ENCODE assay signal across 34 mouse cellular contexts in the genomic region with DNA sequence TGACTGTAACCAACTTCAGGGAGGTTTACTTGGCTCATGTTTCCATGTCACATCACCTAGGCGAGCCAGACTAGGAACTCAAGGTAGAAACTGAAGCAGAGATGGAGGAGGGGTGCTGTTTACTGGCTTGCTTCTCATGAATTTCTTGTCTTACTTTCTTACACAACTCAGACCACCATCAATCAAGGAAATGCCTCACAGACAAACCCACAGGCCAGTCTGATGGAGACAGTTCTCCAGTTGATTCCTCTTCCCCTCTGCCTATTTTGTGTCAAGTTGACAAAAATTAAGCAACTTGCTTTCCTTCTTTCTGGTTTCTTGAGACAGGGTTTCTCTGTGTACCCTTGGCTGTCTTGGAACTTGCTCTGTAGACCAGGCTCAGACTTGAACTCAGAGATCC.
"Had no signal": no experiment of that assay in that cellular context is flagged by ENCODE, and none has a peak within 500 bp of the region (broad histone marks: within the 10 kb centered on the region; RNA-seq: fewer than 3 reads in every experiment).

No protein-coding gene starts in this region.

- H3K27me3 ChIP-seq: heart, embryonic 12.5 days; heart, embryonic 13.5 days; heart, embryonic 15.5 days; hindbrain, embryonic 12.5 days; hindbrain, embryonic 13.5 days; hindbrain, embryonic 15.5 days; intestine, embryonic 15.5 days; kidney, embryonic 15.5 days had no signal

- H3K4me1 ChIP-seq: hindbrain, embryonic 10.5 days; hindbrain, embryonic 12.5 days; hindbrain, embryonic 13.5 days; hindbrain, embryonic 15.5 days; intestine, embryonic 15.5 days had no signal

- H3K4me2 ChIP-seq: heart, embryonic 11.5 days; heart, embryonic 12.5 days; heart, embryonic 13.5 days; heart, embryonic 15.5 days; hindbrain, embryonic 12.5 days; hindbrain, embryonic 13.5 days; hindbrain, embryonic 14.5 days; hindbrain, embryonic 15.5 days; intestine, embryonic 15.5 days; kidney, embryonic 15.5 days had no signal

- H3K36me3 ChIP-seq: heart, embryonic 10.5 days; heart, embryonic 12.5 days; heart, embryonic 13.5 days; heart, embryonic 15.5 days; hindbrain, embryonic 10.5 days; hindbrain, embryonic 12.5 days; hindbrain, embryonic 13.5 days; hindbrain, embryonic 15.5 days; intestine, embryonic 15.5 days; kidney, embryonic 15.5 days had no signal

- H3K27ac ChIP-seq: heart, embryonic 10.5 days; heart, embryonic 13.5 days; heart, embryonic 15.5 days; hindbrain, embryonic 10.5 days; hindbrain, embryonic 12.5 days; hindbrain, embryonic 13.5 days; hindbrain, embryonic 14.5 days; hindbrain, embryonic 15.5 days; hindbrain, postnatal 0 days; intestine, embryonic 15.5 days; kidney, embryonic 15.5 days; kidney, postnatal 0 days; layer of hippocampus, adult 2 months had no signal

- H3K9me3 ChIP-seq: heart, embryonic 10.5 days; heart, embryonic 12.5 days; heart, embryonic 13.5 days; heart, embryonic 15.5 days; hindbrain, embryonic 10.5 days; hindbrain, embryonic 12.5 days; hindbrain, embryonic 13.5 days; hindbrain, embryonic 15.5 days; intestine, embryonic 15.5 days; kidney, embryonic 15.5 days had no signal

- H3K9ac ChIP-seq: heart, embryonic 12.5 days; heart, embryonic 13.5 days; heart, embryonic 15.5 days; hindbrain, embryonic 12.5 days; hindbrain, embryonic 13.5 days; hindbrain, embryonic 14.5 days; hindbrain, embryonic 15.5 days; intestine, embryonic 15.5 days; kidney, embryonic 15.5 days had no signal

- H3K4me3 ChIP-seq: heart, embryonic 10.5 days; heart, embryonic 12.5 days; heart, embryonic 13.5 days; heart, embryonic 15.5 days; hindbrain, embryonic 10.5 days; hindbrain, embryonic 12.5 days; hindbrain, embryonic 13.5 days; hindbrain, embryonic 15.5 days; intestine, embryonic 15.5 days; kidney, embryonic 15.5 days; layer of hippocampus, adult 2 months had no signal

- DNase-seq: heart, postnatal 10 days; heart, postnatal 14 days; heart, postnatal 36 days; kidney, adult 11 months; kidney, adult 18-20 months; kidney, adult 2 months; kidney, adult 8-10 months; kidney, adult 9 months; kidney, postnatal 10 days; kidney, postnatal 14 days; kidney, postnatal 25 days; kidney, postnatal 36 days; kidney, postnatal 4 days; layer of hippocampus, adult 9-11 months; layer of hippocampus, postnatal 36 days had no signal

- ATAC-seq: hindbrain, embryonic 16.5 days; hindbrain, postnatal 0 days; inflammation-experienced regulatory T-cells, adult 6 months; intestine, embryonic 15.5 days; intestine, embryonic 16.5 days; intestine, postnatal 0 days had no signal
